Mouse (Mus musculus) olfactory bulb, adult 2 months (tissue): Measurements from ENCODE around the gene Gm49378. TPM values are rescaled to one million over a fixed set of nuclear protein-coding genes. Genes with fewer than 3 reads are reported as not detected.
A peak's percentile ranks its signal among the peaks of the same experiment; 100 is the strongest.

Source experiments
- H3K27ac ChIP-seq: fragments of 200-500 bp; 2 replicates; pipeline ENCODE4 v1.5.1; 2012; ENCODE audit warnings: low read depth, low read length; ENCODE audit not compliant: insufficient read depth
- H3K4me1 ChIP-seq: fragments of 200-500 bp; 2 replicates; pipeline ENCODE4 v1.6.1; 2012; ENCODE audit warnings: low read length; ENCODE audit not compliant: control insufficient read depth, insufficient read depth
- H3K4me3 ChIP-seq: fragments of 200-500 bp; 2 replicates; pipeline ENCODE4 v1.5.1; 2012; ENCODE audit warnings: mild to moderate bottlenecking, low read depth, low read length, moderate library complexity; ENCODE audit not compliant: insufficient read depth
- CTCF ChIP-seq: fragments of 200-500 bp; IDR thresholded peaks from 2 replicates; pipeline ENCODE4 v1.5.1; 2012; ENCODE audit warnings: low read depth, mild to moderate bottlenecking, low read length, moderate library complexity; ENCODE audit not compliant: insufficient read depth
- POLR2A ChIP-seq: fragments of 200-500 bp; IDR thresholded peaks from 2 replicates; pipeline ENCODE4 v1.6.1; 2012; ENCODE audit warnings: mild to moderate bottlenecking, low read depth, low read length, moderate library complexity; ENCODE audit not compliant: insufficient read depth
- WGBS: fragments of 180-500 bp; shearing (Covaris S2); methylation state at CpG from one replicate; pipeline ENCODE4 v1.1.7; 2018; 5-methylcytosine and 5-hydroxymethylcytosine counted together
- polyA plus RNA-seq: library from polyadenylated mRNA; stranded (reverse); fragments of >200 nt; gene quantifications from 2 replicates; pipeline ENCODE4 v1.2.4, GENCODE M21; 2012; ENCODE audit warnings: low replicate concordance; ENCODE audit not compliant: missing spikeins, insufficient read depth, insufficient read length

Gene Gm49378
- polyA plus RNA-seq = not detected in 2 replicates

GRCm38 (mm10) chr14:55637795-55638194 lies at the start of gene Gm49378:
Gm49378 (minus strand) TSS chr14:55637895.
- Histone ChIP-seq H3K27ac (no peak within 1 kb of the TSS), H3K4me1 (peaks cover 19% of the 10 kb centered on the region), H3K4me3 (no peak within 1 kb of the TSS)
- WGBS = 94% methylated on average over 9 of the region's 9 CpGs
- no peak for TF ChIP-seq CTCF
- TF ChIP-seq POLR2A = no peak

GRCm38 (mm10) chr14:55682118-55682493 lies 44.4 kb upstream of the Gm49378 start:
- no peak overlapping the region for H3K27ac ChIP-seq
- WGBS = 4% methylated on average over 3 of the region's 3 CpGs
- peaks cover 5% of the 10 kb centered on the region for H3K4me1 ChIP-seq
- TF ChIP-seq POLR2A = no peak
- no peak for TF ChIP-seq CTCF
- H3K4me3 ChIP-seq = peak overlapping the region; percentile 60

- Histone ChIP-seq H3K4me3 (peak within 1 kb of the TSS; percentile 60), H3K27ac (no peak within 1 kb of the TSS), H3K4me1 (peaks cover 5% of the 10 kb centered on the region)
- under 1% methylated on average over 66 of the region's 66 CpGs for WGBS
- TF ChIP-seq CTCF (peak; percentile 86), POLR2A (no peak)
Measured at GRCm38 (mm10) chr14:55681160-55682117, 43.7 kb upstream of the Gm49378 start, which contains the start of gene Tinf2. Tinf2 (minus strand) TSS chr14:55681820.

- 82% methylated on average over 4 of the region's 4 CpGs for WGBS
- TF ChIP-seq CTCF (no peak), POLR2A (no peak)
- Histone ChIP-seq H3K4me1 (peaks cover 5% of the 10 kb centered on the region), H3K4me3 (no peak overlapping the region), H3K27ac (no peak overlapping the region)
Measured at GRCm38 (mm10) chr14:55677615-55678014, 39.9 kb upstream of the Gm49378 start.

- 74% methylated on average over 7 of the region's 7 CpGs for WGBS
- H3K4me1 ChIP-seq = peaks cover 2% of the 10 kb centered on the region; the same call in 1 of the 2 replicates
- TF ChIP-seq CTCF = no peak
- TF ChIP-seq POLR2A = no peak
- H3K4me3 ChIP-seq = no peak overlapping the region
- no peak overlapping the region for H3K27ac ChIP-seq
Measured at GRCm38 (mm10) chr14:55672741-55673060, 35.0 kb upstream of the Gm49378 start.

- TF ChIP-seq CTCF (no peak), POLR2A (peak; percentile 42)
- peaks cover 2% of the 10 kb centered on the region; the same call in 1 of the 2 replicates for H3K4me1 ChIP-seq
- H3K4me3 ChIP-seq = peak within 1 kb of the TSS; percentile 84
- H3K27ac ChIP-seq = peak within 1 kb of the TSS; percentile 88
- under 1% methylated on average over 38 of the region's 38 CpGs for WGBS
Measured at GRCm38 (mm10) chr14:55671833-55672740, 34.4 kb upstream of the Gm49378 start, which contains the start of the genes Gmpr2 and Nedd8. Gmpr2 (plus strand) TSS chr14:55671941. Nedd8 (minus strand) TSS chr14:55672124.

- peak overlapping the region; percentile 88 for H3K27ac ChIP-seq
- no peak for TF ChIP-seq POLR2A
- no peak for TF ChIP-seq CTCF
- WGBS = under 1% methylated on average over 12 of the region's 12 CpGs
Measured at GRCm38 (mm10) chr14:55671486-55671832, 33.8 kb upstream of the Gm49378 start.

GRCm38 (mm10) chr14:55660636-55661035 lies 22.9 kb upstream of the Gm49378 start:
- Histone ChIP-seq H3K27ac (no peak overlapping the region), H3K4me1 (no peaks in the 10 kb centered on the region), H3K4me3 (no peak overlapping the region)
- 24% methylated on average over 2 of the region's 2 CpGs for WGBS
- TF ChIP-seq CTCF = no peak
- TF ChIP-seq POLR2A = no peak

More at GRCm38 (mm10) chr14:55671486-55671832, 33.8 kb upstream of the Gm49378 start:
- peaks cover 2% of the 10 kb centered on the region; the same call in 1 of the 2 replicates for H3K4me1 ChIP-seq
- peak overlapping the region; percentile 84 for H3K4me3 ChIP-seq
